ENCODE assay signal across 11 mouse cellular contexts in the genomic region with DNA sequence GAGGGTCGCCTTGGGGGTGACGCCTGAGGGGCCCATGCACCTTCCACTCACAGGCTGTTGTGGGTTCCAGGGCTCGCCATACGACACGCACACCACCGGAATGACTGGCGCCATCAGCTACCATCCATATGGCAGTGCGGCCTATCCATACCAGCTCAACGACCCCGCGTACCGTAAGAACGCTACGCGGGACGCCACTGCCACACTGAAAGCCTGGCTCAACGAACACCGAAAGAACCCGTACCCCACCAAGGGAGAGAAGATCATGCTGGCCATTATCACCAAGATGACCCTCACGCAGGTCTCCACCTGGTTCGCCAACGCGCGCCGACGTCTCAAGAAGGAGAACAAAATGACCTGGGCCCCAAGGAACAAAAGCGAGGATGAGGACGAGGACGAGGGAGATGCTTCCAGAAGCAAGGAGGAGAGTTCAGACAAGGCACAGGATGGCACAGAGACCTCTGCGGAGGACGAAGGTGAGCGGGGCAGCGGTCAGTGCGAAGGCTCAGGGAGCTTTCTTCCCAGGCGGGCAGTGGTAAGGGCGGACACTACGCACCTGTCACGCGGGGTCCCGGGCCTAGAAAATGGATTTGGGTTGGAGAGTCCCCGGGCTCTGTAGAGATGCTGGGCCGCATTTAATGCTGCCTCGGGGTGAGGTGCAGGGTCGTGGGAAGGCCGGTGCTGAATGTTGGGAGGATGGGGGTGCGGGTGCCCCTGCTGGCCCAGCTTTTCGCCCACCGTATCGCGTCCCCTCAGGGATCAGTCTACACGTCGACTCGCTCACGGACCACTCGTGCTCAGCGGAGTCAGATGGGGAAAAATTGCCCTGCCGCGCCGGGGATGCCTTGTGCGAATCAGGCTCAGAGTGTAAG. TPM values are rescaled to one million over a fixed set of nuclear protein-coding genes. Genes with fewer than 3 reads are reported as not detected.
DNase-seq lines count a peak whose midpoint lies in the region; ATAC-seq and TF ChIP-seq lines count a peak whose summit lies in the region.
"Had no signal": no experiment of that assay in that cellular context is flagged by ENCODE, and none has a peak within 500 bp of the region (broad histone marks: within the 10 kb centered on the region; RNA-seq: fewer than 3 reads in every experiment).

No protein-coding gene starts in this region.

- TF ChIP-seq CTCF in lung, postnatal 0 days (IDR thresholded peaks at IDR 0.05): no peak

- H3K4me2 ChIP-seq in lung, postnatal 0 days (replicated peaks; ENCODE audit: low read depth, low read length): peak overlapping the region; percentile 64
- 0 out of 2 replicates have a peak overlapping the region, but pooled peaks have one; percentile 16 for H3K4me2 ChIP-seq in intestine, embryonic 16.5 days (ENCODE audit: low read depth, low read length)
- H3K4me2 ChIP-seq in stomach, embryonic 15.5 days: peak overlapping the region; percentile 34
- H3K4me2 ChIP-seq: liver, embryonic 15.5 days had no signal

- DNase-seq in cerebellum, postnatal 10 days: peak; percentile 30 to 31
- no peak for DNase-seq in cerebellum, adult 18-20 months
- DNase-seq in lung, postnatal 0 days (ENCODE audit: low spot score): no peak
- DNase-seq in lung, postnatal 10 days: no peak
- DNase-seq in left cerebral cortex, adult 18-20 months (ENCODE audit: low spot score in 2 of 2): no peak
- DNase-seq: adrenal gland, postnatal 36 days; gastrocnemius, postnatal 14 days had no signal

- H3K4me3 ChIP-seq in lung, postnatal 0 days (ENCODE audit: low read depth, low read length): peak overlapping the region; percentile 56
- no peak overlapping the region for H3K4me3 ChIP-seq in intestine, embryonic 16.5 days (ENCODE audit: low read length)
- H3K4me3 ChIP-seq in stomach, embryonic 15.5 days (replicated peaks): peak overlapping the region; percentile 54
- H3K4me3 ChIP-seq: liver, embryonic 15.5 days had no signal

- H3K27me3 ChIP-seq in lung, postnatal 0 days (replicated peaks; ENCODE audit: insufficient read depth, low read length): peaks cover 24% of the 10 kb centered on the region; the same call in 1 of the 2 replicates
- peaks cover 88% of the 10 kb centered on the region for H3K27me3 ChIP-seq in intestine, embryonic 16.5 days (replicated peaks; ENCODE audit: control insufficient read depth, insufficient read depth, low read length)
- peaks cover 87% of the 10 kb centered on the region for H3K27me3 ChIP-seq in stomach, embryonic 15.5 days (replicated peaks)

- no peak overlapping the region for H3K27ac ChIP-seq in lung, postnatal 0 days (ENCODE audit: low read length)
- H3K27ac ChIP-seq in intestine, embryonic 16.5 days (ENCODE audit: low read length): no peak overlapping the region
- H3K27ac ChIP-seq in stomach, embryonic 15.5 days: no peak overlapping the region
- H3K27ac ChIP-seq: liver, embryonic 15.5 days had no signal

- no peaks in the 10 kb centered on the region for H3K4me1 ChIP-seq in lung, postnatal 0 days (ENCODE audit: insufficient read depth, low read depth, low read length)
- peaks cover 21% of the 10 kb centered on the region for H3K4me1 ChIP-seq in intestine, embryonic 16.5 days (ENCODE audit: control insufficient read depth, insufficient read depth, low read length)
- peaks cover 15% of the 10 kb centered on the region for H3K4me1 ChIP-seq in stomach, embryonic 15.5 days

- H3K9ac ChIP-seq in lung, postnatal 0 days (replicated peaks; ENCODE audit: low read depth): peak overlapping the region; percentile 51
- H3K9ac ChIP-seq in intestine, embryonic 16.5 days (ENCODE audit: low read depth, low read length): no peak overlapping the region
- no peak overlapping the region for H3K9ac ChIP-seq in stomach, embryonic 15.5 days
- H3K9ac ChIP-seq: liver, embryonic 15.5 days had no signal

- no peak for ATAC-seq in lung, postnatal 0 days
- no peak for ATAC-seq in intestine, embryonic 16.5 days
- no peak for ATAC-seq in stomach, embryonic 15.5 days (ENCODE audit: insufficient read depth, low FRiP score, low read depth)
- ATAC-seq in megakaryocyte-erythroid progenitor cell, adult 5-6 weeks (replicated peaks; ENCODE audit: low FRiP score, low TSS enrichment, poor library complexity, severe bottlenecking): no peak

- no peaks in the 10 kb centered on the region for H3K9me3 ChIP-seq in lung, postnatal 0 days (ENCODE audit: low read length)
- no peaks in the 10 kb centered on the region for H3K9me3 ChIP-seq in intestine, embryonic 16.5 days (ENCODE audit: control insufficient read depth, low read length)
- H3K9me3 ChIP-seq in stomach, embryonic 15.5 days: no peaks in the 10 kb centered on the region
- H3K9me3 ChIP-seq: liver, embryonic 15.5 days had no signal

- TF ChIP-seq EP300 in lung, postnatal 0 days (IDR thresholded peaks at IDR 0.05): no peak

- no peaks in the 10 kb centered on the region for H3K36me3 ChIP-seq in lung, postnatal 0 days (ENCODE audit: insufficient read depth, low read length)
- no peaks in the 10 kb centered on the region for H3K36me3 ChIP-seq in intestine, embryonic 16.5 days (ENCODE audit: control insufficient read depth, insufficient read depth, low read length)
- H3K36me3 ChIP-seq in stomach, embryonic 15.5 days: no peaks in the 10 kb centered on the region
- H3K36me3 ChIP-seq: liver, embryonic 15.5 days had no signal

- WGBS in lung, postnatal 0 days: 1% methylated on average over 60 of the region's 60 CpGs
- WGBS in intestine, embryonic 16.5 days: 7% methylated on average over 59 of the region's 60 CpGs
- 6% methylated on average over 60 of the region's 60 CpGs for WGBS in stomach, embryonic 15.5 days

RNA-seq across cellular contexts. Expression of a gene that starts 2.1 kb away (rescaled TPM):
- polyA plus RNA-seq in lung, postnatal 0 days (2015; fragmentation: Nextera tagmentation; extraction: Ambion mirVana): 36.2 and 40.0 TPM in 2 replicates
- not detected in 2 replicates for polyA plus RNA-seq in intestine, embryonic 16.5 days (2015; fragmentation: Nextera tagmentation; extraction: Ambion mirVana)
- polyA plus RNA-seq in stomach, embryonic 15.5 days (2015; fragmentation: Nextera tagmentation; extraction: Ambion mirVana): 2.9 and 5.9 TPM in 2 replicates
- total RNA-seq in megakaryocyte-erythroid progenitor cell, adult 5-6 weeks (2014; fragmentation: Nextera tagmentation): not detected in 2 replicates
- total RNA-seq in megakaryocyte-erythroid progenitor cell, adult 5-6 weeks (2017): not detected in 2 replicates
- total RNA-seq in left cerebral cortex, adult 18-20 months (2021): not detected
- total RNA-seq: gastrocnemius, postnatal 14 days had no signal
- polyA plus RNA-seq: liver, embryonic 15.5 days had no signal

Comparison
In these comparisons a context has a peak if more than half of its experiments do, and no peak if none do; other contexts are left out.
1. DNase-seq: peak in cerebellum, postnatal 10 days (2 of 2); none in cerebellum, adult 18-20 months (0 of 2), lung, postnatal 0 days (single experiment), lung, postnatal 10 days (single experiment) and left cerebral cortex, adult 18-20 months (0 of 2).
2. Peak in every context shown above with its lines, with median percentiles within 50 percentile points of each other: H3K4me2 ChIP-seq.